In genomic region chr10:93830931-93831729, GRCm38 (mm10) we compare ENCODE assay signal across 9 mouse cellular contexts. TPM values are rescaled to one million over a fixed set of nuclear protein-coding genes. Genes with fewer than 3 reads are reported as not detected.
DNase-seq lines count a peak whose midpoint lies in the region; ATAC-seq and TF ChIP-seq lines count a peak whose summit lies in the region.
"Had no signal": no experiment of that assay in that cellular context is flagged by ENCODE, and none has a peak within 500 bp of the region (broad histone marks: within the 10 kb centered on the region; RNA-seq: fewer than 3 reads in every experiment).

TSS of gene Usp44 (plus strand) at chr10:93831555.

- H3K27ac ChIP-seq in hindbrain, embryonic 10.5 days, result peak within 1 kb of the TSS; percentile 77
- no peak within 1 kb of the TSS for H3K27ac ChIP-seq in hindbrain, embryonic 16.5 days (ENCODE audit: low read depth, low read length)
- H3K27ac ChIP-seq in bone marrow, adult 2 months (ENCODE audit: control insufficient read depth, insufficient read depth, low read depth, low read length, poor library complexity), result no peak within 1 kb of the TSS
- H3K27ac ChIP-seq in forebrain, embryonic 14.5 days (ENCODE audit: low read depth, low read length), result no peak within 1 kb of the TSS
- peak within 1 kb of the TSS; percentile 0; the same call in 1 of the 2 replicates for H3K27ac ChIP-seq in liver, embryonic 13.5 days
- H3K27ac ChIP-seq: left cerebral cortex, adult 2 months had no signal

- peaks cover 45% of the 10 kb centered on the region for H3K27me3 ChIP-seq in hindbrain, embryonic 10.5 days (ENCODE audit: insufficient read depth, poor library complexity, severe bottlenecking)
- H3K27me3 ChIP-seq in hindbrain, embryonic 16.5 days (replicated peaks; ENCODE audit: control insufficient read depth, insufficient read depth, low read length), result peaks cover 28% of the 10 kb centered on the region
- peaks cover 43% of the 10 kb centered on the region for H3K27me3 ChIP-seq in forebrain, embryonic 14.5 days (replicated peaks; ENCODE audit: control insufficient read depth, insufficient read depth, low read length)
- peaks cover 55% of the 10 kb centered on the region for H3K27me3 ChIP-seq in liver, embryonic 13.5 days

- 7% methylated on average over 22 of the region's 22 CpGs for WGBS in hindbrain, embryonic 10.5 days
- 12% methylated on average over 22 of the region's 22 CpGs for WGBS in hindbrain, embryonic 16.5 days
- WGBS in bone marrow, adult 2 months, result 69% methylated on average over 22 of the region's 22 CpGs
- 8% methylated on average over 22 of the region's 22 CpGs for WGBS in forebrain, embryonic 14.5 days
- 19% methylated on average over 22 of the region's 22 CpGs for WGBS in liver, embryonic 13.5 days (ENCODE audit: insufficient replicate concordance)

- H3K36me3 ChIP-seq in hindbrain, embryonic 10.5 days, result no peaks in the 10 kb centered on the region
- H3K36me3 ChIP-seq in hindbrain, embryonic 16.5 days (ENCODE audit: control insufficient read depth, insufficient read depth, low read length), result no peaks in the 10 kb centered on the region
- no peaks in the 10 kb centered on the region for H3K36me3 ChIP-seq in forebrain, embryonic 14.5 days (ENCODE audit: control insufficient read depth, insufficient read depth, low read length)
- no peaks in the 10 kb centered on the region for H3K36me3 ChIP-seq in liver, embryonic 13.5 days

- no peak within 1 kb of the TSS for H3K9ac ChIP-seq in hindbrain, embryonic 16.5 days (ENCODE audit: low read depth, low read length)
- no peak within 1 kb of the TSS for H3K9ac ChIP-seq in forebrain, embryonic 14.5 days (ENCODE audit: low read length)
- H3K9ac ChIP-seq in liver, embryonic 13.5 days, result peak within 1 kb of the TSS; percentile 59

- no peak for TF ChIP-seq CTCF in bone marrow, adult 2 months (IDR thresholded peaks at IDR 0.05; ENCODE audit: control insufficient read depth, insufficient read depth, low read length)

- H3K9me3 ChIP-seq in hindbrain, embryonic 10.5 days, result no peaks in the 10 kb centered on the region
- H3K9me3 ChIP-seq in hindbrain, embryonic 16.5 days (ENCODE audit: control insufficient read depth, low read length), result no peaks in the 10 kb centered on the region
- H3K9me3 ChIP-seq in forebrain, embryonic 14.5 days (replicated peaks; ENCODE audit: control insufficient read depth, low read length), result no peaks in the 10 kb centered on the region
- no peaks in the 10 kb centered on the region for H3K9me3 ChIP-seq in liver, embryonic 13.5 days (replicated peaks)

- no peak for TF ChIP-seq POLR2A in bone marrow, adult 2 months (IDR thresholded peaks at IDR 0.05; ENCODE audit: borderline replicate concordance, control insufficient read depth, low read depth, low read length)

- ATAC-seq in hindbrain, embryonic 16.5 days, result no peak
- no peak for ATAC-seq in forebrain, embryonic 14.5 days
- no peak for ATAC-seq in liver, embryonic 13.5 days (ENCODE audit: low read depth)

- peak; percentile 39 for DNase-seq in hindbrain, embryonic 10.5 days (ENCODE audit: low spot score)
- no peak for DNase-seq in forebrain, embryonic 14.5 days (ENCODE audit: low spot score)
- DNase-seq in liver, embryonic 13.5 days, result no peak
- no peak for DNase-seq in left cerebral cortex, adult 11 months (ENCODE audit: low spot score)
- DNase-seq in right cerebral cortex, postnatal 4 days, result no peak
- DNase-seq in frontal cortex, adult 2 months (ENCODE audit: extremely low spot score in 1 of 2, low spot score in 1 of 2), result no peak

- H3K4me3 ChIP-seq in hindbrain, embryonic 10.5 days, result peak within 1 kb of the TSS; percentile 44
- H3K4me3 ChIP-seq in hindbrain, embryonic 16.5 days (ENCODE audit: low read length), result no peak within 1 kb of the TSS
- H3K4me3 ChIP-seq in bone marrow, adult 2 months (replicated peaks; ENCODE audit: control insufficient read depth, low read depth, low read length), result peak within 1 kb of the TSS; percentile 3
- H3K4me3 ChIP-seq in forebrain, embryonic 14.5 days (ENCODE audit: low read depth, low read length), result no peak within 1 kb of the TSS
- peak within 1 kb of the TSS; percentile 43 for H3K4me3 ChIP-seq in liver, embryonic 13.5 days (replicated peaks)
- H3K4me3 ChIP-seq: left cerebral cortex, adult 2 months had no signal

- H3K4me2 ChIP-seq in hindbrain, embryonic 16.5 days (ENCODE audit: low read length), result no peak within 1 kb of the TSS
- H3K4me2 ChIP-seq in forebrain, embryonic 14.5 days (ENCODE audit: low read length), result peak within 1 kb of the TSS; percentile 20; the same call in 1 of the 2 replicates
- H3K4me2 ChIP-seq in liver, embryonic 13.5 days, result peak within 1 kb of the TSS; percentile 99

- peaks cover 37% of the 10 kb centered on the region for H3K4me1 ChIP-seq in hindbrain, embryonic 10.5 days (replicated peaks)
- peaks cover 10% of the 10 kb centered on the region for H3K4me1 ChIP-seq in hindbrain, embryonic 16.5 days (ENCODE audit: control insufficient read depth, insufficient read depth, low read depth, low read length)
- H3K4me1 ChIP-seq in bone marrow, adult 2 months (ENCODE audit: control insufficient read depth, insufficient read depth, low read length), result peaks cover 1% of the 10 kb centered on the region; the same call in 1 of the 2 replicates
- peaks cover 8% of the 10 kb centered on the region for H3K4me1 ChIP-seq in forebrain, embryonic 14.5 days (ENCODE audit: control insufficient read depth, insufficient read depth, low read length)
- H3K4me1 ChIP-seq in liver, embryonic 13.5 days (replicated peaks), result peaks cover 43% of the 10 kb centered on the region

RNA-seq across cellular contexts. Expression of gene Usp44, which starts in this region (rescaled TPM):
- polyA plus RNA-seq in hindbrain, embryonic 10.5 days (2016; fragmentation: Nextera tagmentation; extraction: Ambion mirVana), result 12.6 and 16.7 TPM in 2 replicates
- polyA plus RNA-seq in hindbrain, embryonic 16.5 days (2015; fragmentation: Nextera tagmentation; extraction: Ambion mirVana), result 0.27 and 0.29 TPM in 2 replicates
- 0.55 TPM in 1 of 2 replicates, not detected in the other for polyA plus RNA-seq in bone marrow, adult 2 months (2011; ENCODE audit: insufficient read depth, insufficient read length, low replicate concordance, missing spikeins)
- 1.1 TPM in 2 replicates for polyA plus RNA-seq in forebrain, embryonic 14.5 days (2014; fragmentation: Nextera tagmentation; extraction: Ambion mirVana)
- 2.4 and 2.7 TPM in 2 replicates for polyA plus RNA-seq in liver, embryonic 13.5 days (2015; fragmentation: Nextera tagmentation; extraction: Ambion mirVana)
- 0.04 TPM in 2 replicates for polyA plus RNA-seq in frontal cortex, adult 2 months (2012; rRNA removed)

Comparison
In these comparisons a context has a peak if more than half of its experiments do, and no peak if none do; other contexts are left out.
1. H3K27ac ChIP-seq: peak in hindbrain, embryonic 10.5 days (single experiment) and liver, embryonic 13.5 days (single experiment); none in hindbrain, embryonic 16.5 days (single experiment), bone marrow, adult 2 months (single experiment) and forebrain, embryonic 14.5 days (single experiment).
2. H3K4me3 ChIP-seq: peak in hindbrain, embryonic 10.5 days (single experiment), bone marrow, adult 2 months (single experiment) and liver, embryonic 13.5 days (single experiment); none in hindbrain, embryonic 16.5 days (single experiment) and forebrain, embryonic 14.5 days (single experiment).